Mouse (Mus musculus) midbrain, embryonic 13.5 days (tissue): ENCODE results near the gene Tmem201. TPM values are rescaled to one million over a fixed set of nuclear protein-coding genes. Genes with fewer than 3 reads are reported as not detected.

Experiments used
- ATAC-seq: fragments of 200-750 bp; cut with Nextera tagmentation; 2 replicates; pipeline ENCODE4 v1.8.0; 2017; ENCODE audit warnings: mild to moderate bottlenecking, moderate TSS enrichment, moderate library complexity
- H3K27ac ChIP-seq: fragments of 300-500 bp; sonication (generic); 2 replicates; pipeline ENCODE4 v1.5.1; 2015; ENCODE audit warnings: inconsistent platforms, mild to moderate bottlenecking, moderate library complexity
- H3K27me3 ChIP-seq: fragments of 300-500 bp; sonication (generic); 2 replicates; pipeline ENCODE4 v1.6.1; 2015; ENCODE audit warnings: mild to moderate bottlenecking, inconsistent platforms
- H3K36me3 ChIP-seq: fragments of 300-500 bp; sonication (generic); 2 replicates; pipeline ENCODE4 v1.6.1; 2015; ENCODE audit warnings: mild to moderate bottlenecking, inconsistent platforms
- H3K4me1 ChIP-seq: fragments of 300-500 bp; sonication (generic); replicated peaks from 2 replicates; pipeline ENCODE4 v1.6.1; 2015; ENCODE audit warnings: inconsistent platforms
- H3K4me2 ChIP-seq: fragments of 300-500 bp; sonication (generic); replicated peaks from 2 replicates; pipeline ENCODE4 v1.6.1; 2015; ENCODE audit warnings: moderate library complexity, mild to moderate bottlenecking, inconsistent platforms
- H3K4me3 ChIP-seq: fragments of 300-500 bp; sonication (generic); replicated peaks from 2 replicates; pipeline ENCODE4 v1.5.1; 2015; ENCODE audit warnings: mild to moderate bottlenecking, inconsistent platforms
- H3K9ac ChIP-seq: fragments of 300-500 bp; sonication (generic); replicated peaks from 2 replicates; pipeline ENCODE4 v1.6.1; 2015; ENCODE audit warnings: mild to moderate bottlenecking, inconsistent platforms
- H3K9me3 ChIP-seq: fragments of 300-500 bp; sonication (generic); 2 replicates; pipeline ENCODE4 v1.6.1; 2016; ENCODE audit warnings: mild to moderate bottlenecking, inconsistent platforms
- WGBS: fragments of 180-500 bp; shearing (Covaris S2); methylation state at CpG from one replicate; pipeline ENCODE4 v1.1.7; 2015; 5-methylcytosine and 5-hydroxymethylcytosine counted together
- polyA plus RNA-seq: library from polyadenylated mRNA; unstranded; fragments of >200 nt; fragmentation: Nextera tagmentation; extraction: Ambion mirVana; gene quantifications from 2 replicates; pipeline ENCODE4 v1.2.1, GENCODE M21; 2015

Tmem201 gene
- polyA plus RNA-seq, 1 experiment from 2014 or later, result 40.6 TPM

DNA sequence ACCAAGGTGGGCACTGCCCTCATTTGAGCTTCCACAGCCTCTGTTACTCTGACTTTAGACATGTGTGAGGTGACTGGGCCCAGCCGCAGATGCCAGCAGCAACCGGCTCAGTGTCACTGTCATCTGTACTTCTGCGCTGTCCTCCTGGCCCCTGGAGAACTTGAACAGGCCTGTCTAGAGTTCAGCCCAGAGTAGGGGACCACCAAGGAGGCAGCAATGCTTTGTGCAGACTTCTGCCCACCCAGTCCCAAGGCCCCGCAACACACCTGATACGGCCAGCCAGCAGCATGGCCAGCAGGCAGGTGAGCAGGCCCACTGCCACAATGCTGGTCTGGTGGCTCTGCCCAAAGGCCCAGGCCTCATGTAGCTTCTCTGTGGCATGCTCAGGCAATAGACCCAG, 10.2 kb downstream of the Tmem201 start:
- H3K36me3 ChIP-seq, result peaks cover 74% of the 10 kb centered on the region
- H3K4me3 ChIP-seq, result no peak overlapping the region
- no peak overlapping the region for H3K27ac ChIP-seq
- H3K9ac ChIP-seq, result no peak overlapping the region
- ATAC-seq, result no peak
- H3K27me3 ChIP-seq, result no peaks in the 10 kb centered on the region
- H3K4me1 ChIP-seq, result peaks cover 33% of the 10 kb centered on the region
- 95% methylated on average over 5 of the region's 5 CpGs for WGBS
- no peaks in the 10 kb centered on the region for H3K9me3 ChIP-seq
- no peak overlapping the region for H3K4me2 ChIP-seq

GRCm38 (mm10) chr4:149725661-149726350, 12.0 kb downstream of the Tmem201 start:
- Histone ChIP-seq H3K27me3 (no peaks in the 10 kb centered on the region), H3K9me3 (no peaks in the 10 kb centered on the region), H3K4me2 (no peak overlapping the region), H3K4me3 (no peak overlapping the region), H3K4me1 (peaks cover 30% of the 10 kb centered on the region), H3K27ac (no peak overlapping the region), H3K9ac (no peak overlapping the region), H3K36me3 (peaks cover 79% of the 10 kb centered on the region)
- 68% methylated on average over 15 of the region's 15 CpGs for WGBS
- ATAC-seq, result no peak

GRCm38 (mm10) chr4:149724916-149725470, 12.9 kb downstream of the Tmem201 start:
- Histone ChIP-seq H3K4me3 (no peak overlapping the region), H3K4me1 (peaks cover 27% of the 10 kb centered on the region), H3K27ac (peak overlapping the region; percentile 25; the same call in 1 of the 2 replicates), H3K9me3 (no peaks in the 10 kb centered on the region), H3K4me2 (no peak overlapping the region), H3K36me3 (peaks cover 79% of the 10 kb centered on the region), H3K9ac (no peak overlapping the region), H3K27me3 (no peaks in the 10 kb centered on the region)
- ATAC-seq, result no peak
- 88% methylated on average over 17 of the region's 17 CpGs for WGBS

DNA sequence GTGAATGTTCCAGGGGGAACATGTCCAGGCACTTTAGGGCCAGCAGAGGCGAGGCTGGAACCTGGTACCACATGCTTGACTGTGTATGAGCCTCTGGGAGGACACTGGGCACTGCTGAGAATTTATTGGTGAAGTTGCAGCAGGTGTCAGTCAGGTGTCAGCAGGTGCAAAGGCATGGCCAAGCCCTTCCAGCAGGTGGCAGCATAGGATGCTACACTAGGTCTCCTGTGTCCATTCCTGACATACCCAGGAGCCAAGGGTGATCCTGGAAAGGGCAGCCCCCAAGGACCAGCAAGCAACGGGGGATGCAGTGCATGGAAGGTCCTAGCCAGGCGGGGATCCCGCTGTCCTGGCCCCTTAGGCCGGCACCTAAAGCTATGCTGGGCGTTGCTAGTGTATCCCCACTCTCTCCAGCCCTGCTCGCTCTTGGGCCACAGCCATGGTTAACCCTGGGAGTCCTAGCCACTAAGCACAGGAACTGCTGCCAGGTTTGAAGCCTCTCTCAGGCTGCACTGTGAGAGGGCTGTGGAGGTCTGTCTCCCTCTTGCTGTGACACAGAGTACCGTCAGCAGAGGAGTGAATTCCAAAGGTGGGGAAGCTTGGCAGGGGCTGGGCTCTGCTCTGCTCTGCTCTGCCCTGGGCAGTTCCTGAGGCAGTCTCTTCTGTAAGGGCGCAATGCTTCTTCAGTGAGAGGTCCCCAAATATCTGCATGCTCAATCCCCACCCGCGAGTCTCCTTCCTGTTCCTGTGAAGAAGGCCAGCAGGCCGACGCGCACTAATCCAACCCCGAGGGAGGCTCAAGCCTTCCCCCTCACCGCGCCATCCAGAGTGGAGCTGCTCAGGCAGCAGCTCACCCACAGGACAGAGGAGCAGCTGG, 13.8 kb downstream of the Tmem201 start:
- peaks cover 27% of the 10 kb centered on the region for H3K4me1 ChIP-seq
- no peak overlapping the region for H3K4me3 ChIP-seq
- no peak overlapping the region for H3K4me2 ChIP-seq
- peak; percentile 65 for ATAC-seq
- H3K27ac ChIP-seq, result peak overlapping the region; percentile 25; the same call in 1 of the 2 replicates
- no peaks in the 10 kb centered on the region for H3K27me3 ChIP-seq
- peaks cover 79% of the 10 kb centered on the region for H3K36me3 ChIP-seq
- WGBS, result 57% methylated on average over 17 of the region's 17 CpGs
- H3K9me3 ChIP-seq, result no peaks in the 10 kb centered on the region
- H3K9ac ChIP-seq, result no peak overlapping the region

- H3K36me3 ChIP-seq, result peaks cover 80% of the 10 kb centered on the region
- no peak overlapping the region for H3K27ac ChIP-seq
- no peaks in the 10 kb centered on the region for H3K9me3 ChIP-seq
- H3K4me1 ChIP-seq, result peaks cover 27% of the 10 kb centered on the region
- no peak overlapping the region for H3K4me2 ChIP-seq
- 73% methylated on average over 12 of the region's 12 CpGs for whole genome bisulfite sequencing
- H3K4me3 ChIP-seq, result no peak overlapping the region
- H3K27me3 ChIP-seq, result no peaks in the 10 kb centered on the region
- no peak for ATAC-seq
- H3K9ac ChIP-seq, result no peak overlapping the region; the same call in 1 of the 2 replicates
These were observed 14.8 kb downstream of the Tmem201 start for GRCm38 (mm10) chr4:149723021-149723390.

GRCm38 (mm10) chr4:149722104-149723020, 15.5 kb downstream of the Tmem201 start:
- Histone ChIP-seq H3K27me3 (no peaks in the 10 kb centered on the region), H3K27ac (no peak overlapping the region), H3K4me2 (no peak overlapping the region), H3K36me3 (peaks cover 80% of the 10 kb centered on the region), H3K9me3 (no peaks in the 10 kb centered on the region), H3K9ac (no peak overlapping the region), H3K4me3 (no peak overlapping the region), H3K4me1 (peaks cover 27% of the 10 kb centered on the region)
- ATAC-seq, result no peak
- 81% methylated on average over 24 of the region's 24 CpGs for WGBS

- Histone ChIP-seq H3K4me2 (no peak overlapping the region), H3K36me3 (peaks cover 80% of the 10 kb centered on the region), H3K27me3 (no peaks in the 10 kb centered on the region), H3K4me1 (peaks cover 27% of the 10 kb centered on the region), H3K27ac (no peak overlapping the region), H3K4me3 (no peak overlapping the region), H3K9ac (no peak overlapping the region), H3K9me3 (no peaks in the 10 kb centered on the region)
- 91% methylated on average over 8 of the region's 8 CpGs for WGBS
- no peak for ATAC-seq
These were observed 16.7 kb downstream of the Tmem201 start for GRCm38 (mm10) chr4:149721163-149721562.

DNA sequence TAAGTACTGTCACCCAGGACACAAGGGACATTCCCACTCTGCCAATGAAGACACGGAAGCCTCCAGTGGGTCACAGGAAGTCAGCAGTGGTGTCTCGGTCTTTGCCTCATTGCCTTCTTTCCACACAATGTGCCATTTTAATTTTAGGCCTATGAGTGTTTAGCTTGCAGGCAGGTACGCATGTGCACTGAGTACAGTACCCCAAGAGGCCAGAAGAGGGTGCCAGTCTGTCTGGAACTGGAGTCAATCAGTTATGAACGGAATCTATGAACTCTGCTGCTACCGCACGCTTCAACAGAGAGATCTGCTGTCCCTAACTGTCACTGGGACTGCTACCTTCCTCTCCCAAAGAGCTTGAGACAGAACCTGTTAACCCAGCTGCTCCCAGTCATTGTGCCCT, 18.2 kb downstream of the Tmem201 start:
- Histone ChIP-seq H3K27ac (no peak overlapping the region), H3K27me3 (no peaks in the 10 kb centered on the region), H3K9ac (no peak overlapping the region), H3K4me2 (no peak overlapping the region), H3K36me3 (peaks cover 84% of the 10 kb centered on the region), H3K4me1 (peaks cover 23% of the 10 kb centered on the region), H3K4me3 (no peak overlapping the region), H3K9me3 (no peaks in the 10 kb centered on the region)
- 83% methylated on average over 6 of the region's 6 CpGs for WGBS
- ATAC-seq, result no peak

GRCm38 (mm10) chr4:149714542-149714941, 23.3 kb downstream of the Tmem201 start:
- Histone ChIP-seq H3K27me3 (no peaks in the 10 kb centered on the region), H3K4me3 (no peak overlapping the region), H3K4me1 (0 out of 2 replicates have a peak, but pooled peaks cover 6% of the 10 kb centered on the region), H3K4me2 (no peak overlapping the region), H3K9me3 (no peaks in the 10 kb centered on the region), H3K36me3 (peaks cover 50% of the 10 kb centered on the region), H3K27ac (no peak overlapping the region), H3K9ac (no peak overlapping the region)
- 83% methylated on average over 3 of the region's 3 CpGs for WGBS
- no peak for ATAC-seq

GRCm38 (mm10) chr4:149711955-149712354, 25.9 kb downstream of the Tmem201 start:
- Histone ChIP-seq H3K9ac (no peak overlapping the region), H3K9me3 (no peaks in the 10 kb centered on the region), H3K27ac (no peak overlapping the region), H3K36me3 (peaks cover 24% of the 10 kb centered on the region), H3K27me3 (no peaks in the 10 kb centered on the region), H3K4me1 (0 out of 2 replicates have a peak, but pooled peaks cover 6% of the 10 kb centered on the region), H3K4me2 (no peak overlapping the region), H3K4me3 (no peak overlapping the region)
- 18% methylated on average over 7 of the region's 7 CpGs for WGBS
- ATAC-seq, result 0 out of 2 replicates have a peak, but pooled peaks have one; percentile 57

DNA sequence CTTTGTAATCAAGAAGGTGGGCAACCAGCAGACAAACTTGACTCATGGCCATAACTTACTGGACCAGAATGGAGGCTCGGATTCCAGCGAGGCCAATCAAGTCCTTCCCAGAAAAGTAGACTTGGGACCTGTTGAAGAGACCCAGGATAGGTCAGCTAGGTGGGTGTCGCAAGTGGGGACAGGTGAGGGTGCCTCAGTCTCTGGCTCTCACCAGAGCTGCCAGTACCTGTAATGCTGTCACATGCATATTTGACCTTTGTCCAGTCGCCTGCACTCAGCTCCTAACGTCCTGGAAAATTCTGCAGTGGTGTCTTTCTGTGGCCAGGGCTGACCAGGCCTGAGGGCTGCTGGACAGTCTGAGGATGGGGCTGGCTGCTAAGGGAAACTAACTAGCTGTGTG, 26.4 kb downstream of the Tmem201 start:
- H3K27me3 ChIP-seq, result no peaks in the 10 kb centered on the region
- no peaks in the 10 kb centered on the region for H3K9me3 ChIP-seq
- WGBS, result 87% methylated on average over 5 of the region's 5 CpGs
- 0 out of 2 replicates have a peak, but pooled peaks cover 6% of the 10 kb centered on the region for H3K4me1 ChIP-seq
- no peak overlapping the region for H3K4me2 ChIP-seq
- H3K36me3 ChIP-seq, result peaks cover 20% of the 10 kb centered on the region
- ATAC-seq, result 0 out of 2 replicates have a peak, but pooled peaks have one; percentile 22
- H3K4me3 ChIP-seq, result no peak overlapping the region
- no peak overlapping the region for H3K9ac ChIP-seq
- no peak overlapping the region for H3K27ac ChIP-seq
